8 mouse cellular contexts compared by ENCODE assay signal in the genomic region with DNA sequence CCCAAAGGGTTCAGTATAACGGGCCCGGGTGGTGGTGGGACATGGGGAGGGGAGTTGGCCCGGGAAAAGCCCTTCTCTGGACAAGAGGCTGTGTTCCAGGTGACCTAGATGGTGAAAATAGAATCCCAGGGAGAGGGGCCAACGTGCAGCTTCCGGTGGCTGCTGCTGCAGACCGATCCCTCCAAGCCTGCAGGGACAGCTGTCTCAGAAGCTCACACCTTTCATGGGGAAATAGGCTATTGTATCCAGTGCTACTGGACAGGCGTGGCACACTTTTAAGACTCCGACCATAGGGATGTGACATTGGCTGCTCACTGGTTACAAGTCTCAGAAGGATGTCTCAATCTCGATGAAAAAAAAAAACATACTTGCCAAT. TPM values are rescaled to one million over a fixed set of nuclear protein-coding genes. Genes with fewer than 3 reads are reported as not detected.
DNase-seq lines count a peak whose midpoint lies in the region; ATAC-seq and TF ChIP-seq lines count a peak whose summit lies in the region.

No protein-coding gene starts in this region.

- no peak for TF ChIP-seq POLR2A in cerebellum, adult 2 months (IDR thresholded peaks at IDR 0.05; ENCODE audit: borderline replicate concordance, insufficient read depth, low read length)

- DNase-seq in cerebellum, adult 2 months: peak in 1 of 2 experiments; percentile 18
- DNase-seq in cerebellum, adult 9-11 months: no peak
- peak; percentile 36 for DNase-seq in retina, postnatal 1 day
- DNase-seq in retina, embryonic 14.5 days (ENCODE audit: low spot score): no peak
- DNase-seq in testis, postnatal 10 days (ENCODE audit: low spot score): peak; percentile 40
- DNase-seq in right cerebral cortex, postnatal 25 days: no peak
- DNase-seq in MN1 (ENCODE audit: low spot score): no peak

- H3K9me3 ChIP-seq in limb, embryonic 13.5 days: no peaks in the 10 kb centered on the region

- peak overlapping the region; percentile 57 for H3K4me3 ChIP-seq in cerebellum, adult 2 months (replicated peaks; ENCODE audit: insufficient read depth, low read depth, low read length)
- peak overlapping the region; percentile 57 for H3K4me3 ChIP-seq in limb, embryonic 13.5 days

- TF ChIP-seq CTCF in cerebellum, adult 2 months (IDR thresholded peaks at IDR 0.05; ENCODE audit: borderline replicate concordance, insufficient read depth, low read depth, low read length): no peak

- peak; percentile 60 for ATAC-seq in limb, embryonic 13.5 days (ENCODE audit: low FRiP score, low read depth)

- H3K9ac ChIP-seq in limb, embryonic 13.5 days: peak overlapping the region; percentile 79; the same call in 1 of the 2 replicates

- peak overlapping the region; percentile 93 for H3K4me2 ChIP-seq in limb, embryonic 13.5 days (replicated peaks)

- H3K36me3 ChIP-seq in limb, embryonic 13.5 days: no peaks in the 10 kb centered on the region

- no peaks in the 10 kb centered on the region; the same call in 1 of the 2 replicates for H3K27me3 ChIP-seq in cerebellum, adult 2 months (ENCODE audit: control insufficient read depth, insufficient read depth, low read length)
- no peaks in the 10 kb centered on the region for H3K27me3 ChIP-seq in limb, embryonic 13.5 days

- peaks cover 4% of the 10 kb centered on the region for H3K4me1 ChIP-seq in cerebellum, adult 2 months (ENCODE audit: control insufficient read depth, insufficient read depth, low read length)
- H3K4me1 ChIP-seq in limb, embryonic 13.5 days: peaks cover 34% of the 10 kb centered on the region

- H3K27ac ChIP-seq in cerebellum, adult 2 months (ENCODE audit: insufficient read depth, low read length): no peak overlapping the region
- H3K27ac ChIP-seq in limb, embryonic 13.5 days: peak overlapping the region; percentile 91; the same call in 1 of the 2 replicates

- WGBS in cerebellum, adult 2 months: 16% methylated on average over 9 of the region's 9 CpGs
- 16% methylated on average over 9 of the region's 9 CpGs for WGBS in limb, embryonic 13.5 days

RNA-seq across cellular contexts. Expression of a gene that starts 0.5 kb away (rescaled TPM):
- 0.26 and 0.29 TPM in 2 replicates for polyA plus RNA-seq in cerebellum, adult 2 months (2012; rRNA removed)
- 1.2 and 1.4 TPM in 2 replicates for polyA plus RNA-seq in limb, embryonic 13.5 days (2015; fragmentation: Nextera tagmentation; extraction: Ambion mirVana)

Comparison
In these comparisons a context has a peak if more than half of its experiments do, and no peak if none do; other contexts are left out.
1. DNase-seq: peak in retina, postnatal 1 day (single experiment) and testis, postnatal 10 days (single experiment); none in cerebellum, adult 9-11 months (single experiment), retina, embryonic 14.5 days (single experiment), right cerebral cortex, postnatal 25 days (single experiment) and MN1 (single experiment).